Mouse (Mus musculus) kidney, postnatal 4 days (tissue): Measurements from ENCODE around the gene Slc26a11.

Experiments
- DNase-seq, 2 experiments: peaks; one replicate each; pipeline ENCODE4 v3.0.0; 2021; ENCODE audit warnings: mixed read lengths in 2 of 2

Slc26a11 gene

GRCm38 (mm10) chr11:119355443-119356385, at the start of gene Slc26a11, which contains the start of gene Sgsh:
Slc26a11 (plus strand) TSS chr11:119355557.
Sgsh (minus strand) TSS chr11:119355536.
- DNase-seq = peak; percentile 96

- DNase-seq = no peak
These were observed 48.3 kb upstream of the Slc26a11 start for GRCm38 (mm10) chr11:119306762-119307657.

- DNase-seq = no peak
These were observed 47.8 kb upstream of the Slc26a11 start, which contains the start of gene Card14 for GRCm38 (mm10) chr11:119307658-119307867. Card14 (plus strand) TSS chr11:119307768.

GRCm38 (mm10) chr11:119307916-119308315, 47.4 kb upstream of the Slc26a11 start:
- peak; percentile 31 to 58 for DNase-seq

- no peak for DNase-seq
These were observed 44.7 kb upstream of the Slc26a11 start for GRCm38 (mm10) chr11:119310621-119311020.

GRCm38 (mm10) chr11:119314252-119314936, 41.0 kb upstream of the Slc26a11 start:
- DNase-seq = peak; percentile 36 to 64

- DNase-seq = no peak
These were observed 38.6 kb upstream of the Slc26a11 start for GRCm38 (mm10) chr11:119316720-119317119.

- DNase-seq = no peak
These were observed 32.8 kb upstream of the Slc26a11 start for GRCm38 (mm10) chr11:119322521-119322920.

GRCm38 (mm10) chr11:119325068-119325467, 30.3 kb upstream of the Slc26a11 start:
- DNase-seq = no peak

GRCm38 (mm10) chr11:119330592-119330991, 24.8 kb upstream of the Slc26a11 start:
- DNase-seq = no peak

GRCm38 (mm10) chr11:119331970-119332369, 23.4 kb upstream of the Slc26a11 start:
- peak in 1 of 2 experiments; percentile 31 for DNase-seq

- no peak for DNase-seq
These were observed 16.9 kb upstream of the Slc26a11 start for GRCm38 (mm10) chr11:119338271-119339059.

- no peak for DNase-seq
These were observed 16.2 kb upstream of the Slc26a11 start for GRCm38 (mm10) chr11:119339179-119339578.

GRCm38 (mm10) chr11:119339637-119340036, 15.7 kb upstream of the Slc26a11 start:
- peak; percentile 86 for DNase-seq

GRCm38 (mm10) chr11:119344178-119344577, 11.2 kb upstream of the Slc26a11 start:
- DNase-seq = no peak

GRCm38 (mm10) chr11:119344865-119345264, 10.5 kb upstream of the Slc26a11 start:
- no peak for DNase-seq

- DNase-seq = no peak
These were observed 8.2 kb upstream of the Slc26a11 start for GRCm38 (mm10) chr11:119347125-119347524.

- DNase-seq = no peak
These were observed 3.2 kb upstream of the Slc26a11 start for GRCm38 (mm10) chr11:119352113-119352512.

- DNase-seq = no peak
These were observed 1.4 kb upstream of the Slc26a11 start for GRCm38 (mm10) chr11:119353946-119354345.

- DNase-seq = peak; percentile 56 to 67
These were observed 437 bp upstream of the Slc26a11 start for GRCm38 (mm10) chr11:119354798-119355442.

GRCm38 (mm10) chr11:119359089-119359488, 3.7 kb downstream of the Slc26a11 start:
- DNase-seq = no peak
